Mouse (Mus musculus): ENCODE data around the gene Ralgapa2.

GRCm38 (mm10) chr2:146197947-146198346 lies 314.2 kb downstream of the Ralgapa2 start:
- TF ChIP-seq CTCF (IDR thresholded peaks at IDR 0.05; ENCODE audit: insufficient read depth, low read length) (no peak), POLR2A (IDR thresholded peaks at IDR 0.05; ENCODE audit: borderline replicate concordance, extremely low read depth, low read depth, low read length) (no peak)
